Mouse (Mus musculus) right cerebral cortex, adult 18-20 months (tissue): ENCODE results near the gene Gm14408.
"Not testable (repeated sequence)": the region's sequence is repeated elsewhere in the genome, so short reads cannot be mapped to it uniquely, and the experiment has no call there.

ENCODE experiments used
- DNase-seq: peaks from one replicate; pipeline ENCODE4 v3.0.0; 2022; ENCODE audit warnings: mixed read lengths

Gm14408 gene

DNA sequence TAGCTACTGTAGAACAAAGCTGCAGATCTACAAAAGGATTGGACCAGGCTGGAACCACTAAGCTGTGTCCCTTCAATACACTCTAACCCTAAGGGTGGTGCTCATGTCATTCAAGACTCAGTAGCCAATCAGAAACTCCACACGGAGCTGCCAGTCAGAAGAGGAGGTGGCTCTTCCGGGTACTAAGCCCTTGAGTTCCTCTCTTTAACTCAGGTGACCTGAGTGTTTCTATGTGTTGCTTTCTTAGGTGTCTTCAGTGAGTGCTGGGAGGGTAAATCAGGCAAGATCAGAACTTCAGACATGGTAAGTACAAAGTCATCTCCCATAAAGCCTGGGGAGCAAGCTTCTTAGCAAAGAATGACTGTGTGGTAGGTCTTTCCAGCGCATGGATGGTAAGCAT, at the start of gene Gm14408:
Gene Gm14408 (plus strand): TSS at position 301 of the 400 bp plus-strand sequence.
- DNase-seq, result not testable (repeated sequence)

DNA sequence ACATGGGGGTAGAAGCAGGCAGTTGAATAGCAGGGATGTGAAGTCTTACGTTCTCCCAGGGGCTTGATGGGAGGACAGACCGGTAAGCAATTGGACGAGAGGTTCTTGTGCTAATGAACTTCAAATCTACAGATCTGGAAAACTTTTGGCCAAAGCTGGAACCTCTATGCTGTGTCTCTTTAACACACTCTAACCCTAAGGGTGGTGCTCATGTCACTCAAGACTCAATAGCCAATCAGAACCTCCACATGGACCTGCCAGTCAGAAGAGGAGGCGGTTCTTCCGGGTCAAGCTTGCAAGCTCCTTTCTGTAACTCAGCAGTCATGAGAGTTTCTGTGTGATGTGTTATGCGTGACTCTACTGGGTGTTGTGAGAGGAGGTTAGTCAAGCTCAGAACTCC, 32.6 kb upstream of the Gm14408 start, which contains the start of gene Gm14295:
Gene Gm14295 (plus strand): TSS at position 301 of the 400 bp plus-strand sequence.
- DNase-seq, result not testable (repeated sequence)

DNA sequence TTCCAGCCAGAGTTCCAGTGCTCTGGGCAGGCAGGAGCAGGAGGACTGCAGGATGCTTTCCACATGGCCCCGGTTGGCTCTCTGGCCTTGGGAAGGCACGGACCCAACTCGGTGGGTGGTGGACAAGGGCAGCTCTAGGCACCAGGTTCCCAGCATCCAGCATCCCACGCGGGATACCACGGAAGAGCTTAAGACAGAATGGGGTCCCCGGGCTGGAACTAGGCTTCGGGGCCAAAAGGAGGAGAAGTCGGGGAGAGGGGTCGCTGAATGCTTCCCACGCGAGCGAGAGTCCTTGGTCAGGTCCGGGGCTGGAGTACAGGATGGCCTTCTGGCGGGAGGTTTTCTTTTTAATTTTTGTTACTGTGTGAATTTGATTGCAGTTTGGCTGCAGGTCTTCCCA, 32.2 kb upstream of the Gm14408 start:
- DNase-seq, result not testable (repeated sequence)
